Mouse (Mus musculus): Measurements from ENCODE around the gene Vdac1.

The Vdac1 gene

DNA sequence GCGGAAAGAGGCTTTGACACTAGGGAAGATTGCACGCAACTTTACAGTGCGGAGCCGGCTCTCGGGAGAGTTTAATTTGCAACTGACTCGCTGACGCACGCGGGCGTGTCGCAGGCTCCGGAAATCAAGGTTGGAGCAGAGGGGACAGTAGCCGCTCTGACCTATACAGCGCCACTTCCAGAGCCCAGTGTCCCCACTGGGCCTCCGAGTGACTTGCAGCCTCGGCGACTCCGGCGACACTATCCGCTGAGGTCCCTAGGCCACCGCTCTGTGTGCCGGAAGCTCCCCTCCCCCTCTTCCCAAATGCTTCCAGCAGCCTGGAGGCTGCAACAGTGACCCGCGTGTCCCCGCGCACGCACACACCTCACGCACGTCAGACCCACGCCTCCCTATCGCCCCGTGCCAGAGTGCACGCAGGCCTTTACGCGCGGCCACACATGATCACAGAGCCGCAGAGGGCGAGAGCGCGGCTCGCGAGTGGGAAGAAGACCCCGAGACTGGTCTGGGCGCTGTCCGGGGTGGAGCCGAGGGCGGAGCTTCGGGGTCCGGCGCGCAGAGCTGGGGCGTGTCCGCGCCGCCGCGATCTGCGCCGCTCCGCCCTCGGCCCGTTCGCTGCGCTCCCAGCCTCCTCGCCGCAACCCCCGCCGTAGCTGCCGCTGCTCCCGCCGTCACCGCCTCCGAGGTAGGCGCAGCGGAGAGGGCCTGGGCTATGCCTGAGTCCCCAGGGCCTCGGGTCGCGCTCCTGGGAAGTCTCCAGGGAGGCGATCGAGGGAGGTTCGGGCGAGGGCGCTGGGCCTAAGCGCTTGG, at the start of gene Vdac1:
Vdac1 (plus strand) TSS at position 390 of the 807 bp plus-strand sequence.
- DNase-seq (ENCODE audit: extremely low spot score, low read depth, low spot score), result no peak

DNA sequence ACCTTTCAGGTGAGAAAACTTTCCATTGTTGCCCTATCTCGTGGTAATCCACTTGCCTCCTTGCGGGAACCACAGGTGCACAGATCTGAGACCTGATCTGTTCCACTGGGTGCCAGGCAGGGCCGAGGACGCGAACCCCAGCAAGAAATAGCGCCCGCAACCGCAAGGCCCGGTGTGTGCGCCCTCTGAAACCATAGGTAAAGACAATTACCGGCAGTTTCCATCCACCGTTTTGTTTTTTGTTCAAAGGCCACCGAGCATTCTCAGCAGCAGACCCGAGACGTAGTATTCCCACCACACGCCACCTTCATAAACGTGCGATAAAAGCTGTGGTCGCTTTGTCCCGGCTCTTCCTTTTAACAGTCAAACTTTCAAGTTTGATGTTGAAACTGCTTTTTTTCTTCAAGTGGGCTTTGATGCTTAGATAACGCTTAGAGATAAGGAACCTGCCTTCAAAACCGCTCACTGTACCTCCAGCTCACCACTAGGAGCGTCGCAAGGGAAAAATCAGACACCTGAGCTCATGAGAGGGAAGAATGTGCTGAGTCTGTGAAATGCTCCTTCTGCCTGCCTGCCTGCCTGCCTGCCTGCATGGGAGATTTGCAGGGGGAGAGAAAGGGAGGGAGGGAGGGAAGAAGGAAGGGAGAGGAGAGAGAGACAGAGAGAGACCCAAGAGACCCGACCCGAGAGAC, 46.4 kb upstream of the Vdac1 start:
- no peak for DNase-seq (ENCODE audit: extremely low spot score, low read depth, low spot score)

DNA sequence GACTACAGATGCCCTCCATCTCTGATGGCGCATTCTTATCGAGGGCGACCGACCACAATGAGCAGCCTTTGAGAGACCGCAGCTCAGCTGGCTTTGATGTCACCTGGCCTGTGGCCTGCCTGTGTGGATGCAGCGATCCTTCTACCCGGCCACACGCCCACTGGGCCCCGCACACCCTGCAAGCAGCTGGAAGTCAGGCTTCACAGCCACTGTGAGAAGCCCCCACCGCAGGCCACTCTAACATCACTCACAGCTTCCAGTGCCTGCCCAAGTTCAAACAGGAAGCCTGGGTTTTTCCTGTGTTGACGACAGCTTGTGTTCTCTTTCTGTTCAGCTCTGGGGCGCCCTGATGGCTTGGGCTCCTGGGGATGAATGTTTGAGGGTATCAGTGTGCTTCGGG, 42.2 kb upstream of the Vdac1 start:
- no peak for DNase-seq (ENCODE audit: extremely low spot score, low read depth, low spot score)

DNA sequence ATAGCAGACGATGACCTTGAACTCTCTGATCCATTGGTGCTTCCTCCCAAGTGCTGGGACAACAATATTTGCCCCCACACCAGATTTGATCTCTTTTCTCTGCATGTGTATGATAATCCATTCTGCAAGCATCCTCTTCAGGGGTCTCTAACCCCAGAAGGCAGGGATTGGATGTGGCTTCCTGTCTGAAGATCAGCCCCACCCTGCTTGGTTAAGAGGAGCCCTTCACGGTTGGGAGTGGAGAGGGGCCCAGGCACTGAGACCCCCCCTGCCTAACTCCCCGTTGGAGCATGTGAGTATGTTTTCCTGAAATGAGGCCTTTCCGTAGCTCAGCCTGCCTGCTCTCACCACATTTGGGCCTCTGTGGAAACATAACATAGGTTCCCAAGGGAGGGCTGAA, 41.0 kb upstream of the Vdac1 start:
- DNase-seq (ENCODE audit: extremely low spot score, low read depth, low spot score), result no peak

DNA sequence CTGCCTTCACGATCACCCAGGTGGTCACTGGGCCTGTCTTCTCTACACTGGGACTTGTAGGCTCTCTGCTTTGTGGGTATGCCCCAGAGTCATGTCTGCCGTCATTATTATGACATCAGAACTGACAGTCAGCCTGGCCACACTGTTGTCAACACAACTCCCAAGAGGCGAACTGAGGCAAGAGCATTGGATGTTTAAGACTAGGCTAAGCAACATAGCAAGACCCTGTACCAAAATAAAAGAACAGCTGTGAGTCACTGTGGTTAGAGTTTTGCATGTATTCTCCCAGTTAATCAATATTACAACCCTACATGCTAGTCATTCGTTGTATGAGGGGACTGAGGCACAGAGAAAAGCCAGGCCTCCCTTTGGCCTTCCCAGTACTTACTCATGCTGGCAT, 40.1 kb upstream of the Vdac1 start:
- no peak for DNase-seq (ENCODE audit: extremely low spot score, low read depth, low spot score)

DNA sequence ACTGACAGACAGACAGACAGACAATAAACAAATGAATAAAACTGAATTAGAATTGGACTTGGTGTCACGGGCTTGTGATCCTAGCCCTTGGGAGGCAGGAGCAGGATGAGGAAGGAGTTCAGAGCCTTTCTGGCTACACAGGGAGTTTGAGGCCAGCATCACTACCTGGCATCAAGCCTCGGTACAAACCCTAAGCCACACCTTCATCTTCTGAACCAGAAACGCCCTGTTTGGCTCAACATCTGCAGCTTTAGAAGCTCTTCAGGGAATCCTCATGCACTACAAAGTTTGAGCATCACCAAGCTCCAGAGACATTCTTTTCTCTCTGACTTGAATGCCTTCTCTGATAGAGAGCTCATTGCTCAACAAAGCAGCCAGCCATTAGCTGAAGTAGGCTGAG, 39.1 kb upstream of the Vdac1 start:
- no peak for DNase-seq (ENCODE audit: extremely low spot score, low read depth, low spot score)

DNA sequence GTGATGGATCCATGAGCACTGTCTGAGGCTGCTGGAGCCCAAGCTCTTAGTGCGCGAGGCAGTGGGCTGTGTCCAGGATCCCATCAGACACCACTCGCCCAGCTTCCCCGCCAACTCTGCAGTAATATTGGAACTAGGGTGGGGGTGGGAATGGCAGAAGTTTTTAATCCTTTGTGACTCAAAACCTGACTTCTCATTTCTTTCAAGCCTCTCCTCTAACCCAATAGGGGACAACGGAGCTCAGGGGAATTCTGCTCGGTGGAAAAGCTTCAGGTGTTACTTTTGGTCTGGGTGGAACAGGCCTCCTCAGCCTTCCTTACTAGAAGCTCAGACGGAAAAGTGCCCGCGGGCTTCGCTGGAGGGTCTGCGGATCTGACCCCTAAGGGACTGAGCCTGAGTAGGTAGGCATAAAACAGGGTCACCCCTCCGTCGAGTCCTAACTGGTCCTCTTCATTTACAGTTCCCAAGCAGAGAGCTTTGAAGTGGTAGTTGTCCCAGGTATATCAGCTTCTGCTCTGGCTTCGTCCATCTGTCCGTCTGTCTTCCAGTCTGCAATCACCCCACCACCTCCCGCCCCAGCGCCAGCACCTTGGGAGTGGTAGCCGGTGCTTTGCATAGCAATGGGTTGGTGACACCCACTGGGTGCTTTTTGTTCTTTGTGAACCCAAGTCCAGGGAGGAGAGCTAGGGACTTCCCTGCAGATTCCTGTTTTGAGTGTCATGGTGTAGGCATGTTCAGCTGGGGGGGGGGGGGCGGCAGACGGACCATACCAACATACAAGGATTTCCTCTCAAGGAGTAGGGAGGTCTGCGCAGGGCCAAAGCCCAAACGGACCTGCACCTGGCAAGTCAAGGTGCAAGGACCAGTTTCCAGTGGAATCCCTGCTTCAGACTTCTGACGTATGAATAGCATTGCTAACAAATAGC, 36.0 kb upstream of the Vdac1 start:
- no peak for DNase-seq (ENCODE audit: extremely low spot score, low read depth, low spot score)

DNA sequence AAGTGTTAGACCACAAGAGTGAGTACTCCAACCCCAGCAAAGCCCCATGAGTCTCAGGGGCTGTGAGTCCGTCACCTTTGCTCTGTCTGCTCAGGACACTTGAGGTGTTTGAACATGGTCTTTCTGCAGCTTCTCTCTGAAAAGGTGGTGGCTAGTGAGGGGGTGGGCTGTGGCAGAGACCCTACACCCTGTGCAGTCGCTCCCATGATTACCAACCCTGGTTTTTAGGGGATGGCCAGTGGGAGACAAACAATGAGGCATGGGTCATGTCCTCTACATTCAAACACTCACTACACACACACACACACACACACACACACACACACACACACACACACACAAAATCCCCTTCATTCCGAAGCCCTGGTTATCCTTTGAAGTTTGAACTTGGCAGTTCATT, 33.3 kb upstream of the Vdac1 start:
- DNase-seq (ENCODE audit: extremely low spot score, low read depth, low spot score), result no peak

DNA sequence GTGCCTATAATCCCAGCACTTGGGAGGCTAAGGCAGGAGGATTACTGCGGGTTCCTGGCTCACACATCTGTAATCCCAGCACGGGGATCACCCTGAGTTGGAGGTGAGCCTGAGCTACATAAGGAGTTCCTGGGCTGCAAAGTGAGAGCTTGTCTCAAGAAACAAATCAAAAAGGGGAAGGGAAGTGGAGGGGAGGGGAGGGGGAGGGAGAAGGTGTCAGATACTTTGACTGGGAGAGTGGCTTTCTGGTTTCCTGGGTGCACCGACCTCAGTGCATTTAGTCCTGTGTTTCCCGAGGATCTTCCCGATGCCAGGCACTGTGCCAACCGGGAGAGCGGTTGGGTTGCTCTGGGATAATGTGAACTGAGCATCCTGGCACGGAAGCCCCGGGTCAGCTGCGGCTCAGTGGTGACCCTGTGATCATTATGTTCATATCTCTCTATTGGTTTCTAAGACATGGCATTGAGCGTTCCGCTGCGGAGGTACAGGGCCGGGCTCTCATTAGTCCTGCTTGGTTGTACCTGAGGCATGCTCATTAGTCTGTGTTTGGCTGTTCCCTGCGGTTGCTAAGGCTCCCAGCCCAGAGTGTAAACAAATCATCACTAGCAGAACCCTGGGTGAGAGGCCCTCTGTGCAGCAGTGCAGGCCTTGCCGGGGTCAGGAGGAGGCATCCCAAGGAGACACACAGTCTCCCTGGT, 28.1 kb upstream of the Vdac1 start:
- no peak for DNase-seq (ENCODE audit: extremely low spot score, low read depth, low spot score)

DNA sequence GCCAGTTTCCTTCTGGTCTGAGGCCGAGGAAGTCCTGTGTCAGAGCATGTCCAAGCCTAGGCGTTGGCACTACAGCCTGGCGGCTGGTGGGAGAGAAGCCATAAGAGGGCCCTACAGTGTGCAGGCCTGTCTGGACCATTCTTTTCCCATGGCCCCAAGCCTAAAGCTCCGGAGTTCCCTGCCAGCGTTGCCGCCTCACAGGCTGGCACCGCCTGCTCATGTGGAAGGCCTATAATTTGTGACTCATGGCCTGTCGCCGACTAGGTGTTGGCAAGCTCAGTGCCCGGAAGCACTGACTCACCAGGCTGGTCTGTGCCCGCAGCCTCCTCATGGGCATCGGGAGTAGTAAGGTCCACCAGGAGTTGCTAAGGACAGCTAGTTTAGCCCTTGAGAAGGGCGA, 27.0 kb upstream of the Vdac1 start:
- no peak for DNase-seq (ENCODE audit: extremely low spot score, low read depth, low spot score)

DNA sequence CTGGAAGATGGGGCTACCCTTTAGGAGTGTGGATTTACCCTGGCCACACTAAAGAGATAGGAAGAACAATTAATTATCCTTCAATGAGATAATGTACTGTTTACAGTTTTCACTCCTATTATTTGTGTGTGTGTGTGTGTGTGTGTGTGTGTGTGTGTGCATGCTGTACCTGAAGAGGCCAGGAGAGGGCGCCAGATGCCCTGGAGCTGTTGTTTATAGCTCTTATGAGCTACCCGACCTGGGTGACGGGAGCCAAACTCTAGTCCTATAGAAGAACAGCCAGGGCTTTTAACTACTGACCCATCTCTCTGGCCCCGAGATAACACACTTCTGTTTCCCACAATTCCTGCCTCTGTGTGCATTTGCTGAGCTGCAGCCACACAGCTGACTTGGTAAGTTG, 25.4 kb upstream of the Vdac1 start:
- DNase-seq (ENCODE audit: extremely low spot score, low read depth, low spot score), result no peak

DNA sequence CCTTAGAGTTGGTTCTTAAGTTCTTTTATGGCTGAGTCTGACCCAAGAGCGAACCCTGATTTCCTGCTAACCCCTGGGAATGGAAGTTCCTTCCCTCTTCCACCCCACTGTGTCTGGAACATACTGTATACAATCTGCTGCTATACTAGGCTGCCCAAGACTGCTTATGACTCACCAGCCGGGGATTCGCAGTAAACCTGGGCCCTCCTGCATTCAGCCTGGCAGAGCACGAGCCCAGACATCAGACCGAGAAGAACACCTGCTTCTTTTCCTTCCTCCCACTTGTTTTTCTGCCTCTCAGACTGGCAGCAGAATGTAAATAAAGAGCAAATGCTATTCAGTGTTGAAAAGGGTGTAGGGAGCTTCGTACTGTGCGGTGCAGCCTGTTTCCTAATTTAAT, 24.7 kb upstream of the Vdac1 start:
- DNase-seq (ENCODE audit: extremely low spot score, low read depth, low spot score), result no peak

DNA sequence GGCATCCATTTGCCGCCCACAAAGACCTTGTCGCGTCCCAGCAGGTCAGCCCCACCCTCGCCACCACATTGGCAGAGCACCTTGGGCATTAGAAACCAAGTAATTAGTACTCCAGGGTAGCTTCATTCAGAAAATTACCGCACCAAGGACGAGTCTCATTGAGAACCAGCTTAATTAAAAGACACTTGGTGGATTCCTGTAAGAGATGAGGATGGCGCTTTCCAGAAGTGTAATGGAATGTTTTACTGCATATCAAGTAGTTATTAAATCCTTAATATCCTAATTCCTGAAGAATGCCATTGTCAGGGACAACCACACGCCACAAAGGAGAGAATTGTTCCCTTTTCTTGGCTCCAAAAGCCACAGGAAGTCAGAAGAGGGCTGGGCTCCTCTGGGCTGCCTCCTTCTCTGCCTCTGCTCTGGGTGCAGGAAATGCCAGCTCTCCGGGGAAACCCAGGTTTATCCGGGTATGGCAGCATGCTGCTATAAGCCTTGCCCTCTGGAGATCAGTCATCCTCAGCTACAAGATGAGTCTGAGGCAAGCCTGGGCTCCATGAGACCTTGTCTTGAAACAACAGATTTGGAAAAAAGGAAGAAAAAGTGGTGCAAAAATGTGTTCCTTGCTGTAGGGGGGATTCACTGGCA, 22.9 kb upstream of the Vdac1 start:
- no peak for DNase-seq (ENCODE audit: extremely low spot score, low read depth, low spot score)

DNA sequence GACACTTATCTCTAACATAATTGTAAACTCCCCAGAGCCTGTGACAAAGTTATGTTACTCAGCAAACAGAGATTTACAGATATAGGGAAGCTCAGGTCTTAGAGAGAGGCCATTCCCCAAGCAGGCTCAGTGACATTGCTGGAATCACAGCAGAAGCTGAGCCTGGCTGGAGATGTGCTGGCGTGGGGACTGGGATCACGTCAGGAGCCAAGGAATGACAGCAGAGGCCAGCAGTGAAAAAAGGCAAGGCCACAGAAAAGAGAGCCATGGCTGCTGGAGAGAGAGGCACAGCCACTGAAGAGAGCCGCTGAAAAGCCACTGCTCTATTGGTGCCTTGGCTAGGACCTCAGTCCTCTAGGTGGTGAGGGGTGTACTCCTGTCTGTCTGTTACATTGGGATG, 22.3 kb upstream of the Vdac1 start:
- no peak for DNase-seq (ENCODE audit: extremely low spot score, low read depth, low spot score)

DNA sequence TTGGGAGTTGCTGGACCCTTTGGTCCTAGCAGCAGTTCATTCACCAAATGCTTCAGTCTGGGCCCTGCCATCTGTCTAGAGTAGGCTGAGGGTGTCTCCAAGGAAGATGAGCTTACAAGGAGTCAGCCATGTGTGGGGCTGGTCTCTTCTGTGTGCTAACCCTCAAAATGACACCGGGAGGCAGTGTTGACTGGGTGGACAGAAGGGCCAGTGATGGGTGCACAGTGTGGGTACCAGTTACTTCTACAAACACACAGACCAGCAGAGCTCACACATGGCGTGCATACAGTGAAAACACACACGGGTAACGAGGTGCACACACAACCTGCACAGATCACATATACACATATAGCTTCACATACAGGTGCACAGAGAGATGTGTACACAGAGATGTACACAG, 21.6 kb upstream of the Vdac1 start:
- no peak for DNase-seq (ENCODE audit: extremely low spot score, low read depth, low spot score)

DNA sequence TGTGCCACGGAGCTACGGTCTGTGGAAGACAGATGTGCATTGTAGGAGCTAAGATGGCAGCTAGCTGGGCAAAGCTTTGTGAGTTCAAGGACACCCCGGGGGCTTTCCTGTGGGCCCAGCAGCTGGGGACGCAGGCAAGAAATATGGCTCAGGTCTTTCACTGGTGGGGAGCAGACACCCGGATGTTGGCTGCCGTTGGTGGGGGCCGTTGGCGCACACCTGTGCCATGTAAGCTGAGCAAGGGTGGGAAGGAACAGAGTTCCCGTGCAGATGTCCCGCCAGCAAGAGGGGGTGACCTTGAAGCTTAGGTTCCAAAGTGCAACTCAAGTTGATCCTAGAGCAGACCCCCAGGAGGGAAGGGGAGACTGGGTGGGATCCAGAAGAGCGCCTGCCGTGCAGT, 21.1 kb upstream of the Vdac1 start:
- no peak for DNase-seq (ENCODE audit: extremely low spot score, low read depth, low spot score)

DNA sequence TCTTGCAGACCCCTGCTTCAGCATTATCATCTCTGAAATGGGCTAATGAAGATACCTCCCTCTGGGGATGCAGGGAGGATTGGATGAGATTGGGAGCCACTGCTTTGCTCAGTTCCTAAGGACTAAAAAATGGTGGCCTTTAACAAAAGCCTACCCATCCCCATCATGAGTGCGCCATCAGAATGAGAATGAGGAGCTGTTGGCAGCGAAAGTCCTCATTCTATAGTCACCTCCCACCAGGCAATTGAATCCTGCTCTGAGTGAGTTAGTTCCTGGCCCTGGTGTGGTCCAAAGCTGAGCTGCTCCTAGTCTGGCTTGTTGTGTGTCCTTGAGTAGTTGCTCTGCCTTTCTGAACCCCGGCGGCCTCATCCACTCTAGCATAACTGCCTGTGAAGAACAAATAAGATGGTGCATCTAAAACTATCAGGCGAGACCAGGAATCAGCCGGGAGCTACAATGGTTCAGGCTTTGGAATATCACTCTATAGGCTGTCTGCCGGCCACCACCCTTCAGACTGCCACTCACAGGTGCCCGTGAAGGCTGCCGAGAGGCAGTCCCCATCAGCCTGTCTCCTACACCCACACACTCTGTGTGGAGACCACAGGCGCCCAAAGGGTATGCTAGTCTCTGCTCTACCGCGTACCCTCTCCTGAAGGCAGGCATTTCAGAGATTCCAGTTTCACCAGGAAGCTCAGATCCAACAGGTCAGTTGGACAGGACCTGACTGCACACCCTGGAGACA, 20.4 kb upstream of the Vdac1 start:
- no peak for DNase-seq (ENCODE audit: extremely low spot score, low read depth, low spot score)

DNA sequence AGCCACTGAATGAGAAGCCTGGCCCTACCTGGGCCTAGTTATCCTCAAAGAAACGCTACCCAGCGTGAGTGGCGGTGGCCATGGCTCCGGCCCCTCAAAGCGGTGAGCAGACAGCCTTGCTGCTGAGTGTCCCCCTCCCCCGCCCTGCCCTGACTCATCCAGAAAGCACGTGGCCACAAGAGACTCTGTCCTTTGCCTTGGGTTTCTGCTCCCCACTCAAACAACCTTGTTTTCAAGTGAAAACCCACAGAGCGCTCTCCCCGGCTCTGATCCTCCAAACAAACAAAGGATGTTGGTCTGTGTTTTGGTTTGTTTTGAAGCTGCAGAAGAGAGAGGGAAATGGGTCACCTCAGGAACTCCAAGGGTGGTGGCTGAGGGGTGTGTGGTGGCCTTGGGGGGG, 19.7 kb upstream of the Vdac1 start:
- DNase-seq (ENCODE audit: extremely low spot score, low read depth, low spot score), result no peak

DNA sequence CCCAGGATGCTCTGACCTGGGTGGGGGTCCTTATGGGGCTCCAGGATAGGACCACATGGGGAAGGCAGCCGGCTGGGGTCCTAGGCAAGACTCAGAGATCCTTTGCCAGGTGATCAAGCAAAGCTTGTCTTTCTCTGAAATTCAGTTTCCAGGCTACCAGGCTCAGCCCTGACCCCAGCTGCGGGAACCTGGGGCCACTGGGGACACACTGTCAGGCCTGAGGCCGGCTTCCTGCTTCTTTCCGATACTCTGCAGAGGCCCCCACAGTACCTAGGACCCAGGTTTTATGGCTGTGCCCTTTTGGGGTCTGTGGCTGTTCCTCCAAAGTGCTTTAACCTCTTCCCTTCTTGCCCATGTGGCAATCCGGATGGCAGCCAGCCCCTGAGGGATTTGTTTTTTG, 19.2 kb upstream of the Vdac1 start:
- DNase-seq (ENCODE audit: extremely low spot score, low read depth, low spot score), result no peak

DNA sequence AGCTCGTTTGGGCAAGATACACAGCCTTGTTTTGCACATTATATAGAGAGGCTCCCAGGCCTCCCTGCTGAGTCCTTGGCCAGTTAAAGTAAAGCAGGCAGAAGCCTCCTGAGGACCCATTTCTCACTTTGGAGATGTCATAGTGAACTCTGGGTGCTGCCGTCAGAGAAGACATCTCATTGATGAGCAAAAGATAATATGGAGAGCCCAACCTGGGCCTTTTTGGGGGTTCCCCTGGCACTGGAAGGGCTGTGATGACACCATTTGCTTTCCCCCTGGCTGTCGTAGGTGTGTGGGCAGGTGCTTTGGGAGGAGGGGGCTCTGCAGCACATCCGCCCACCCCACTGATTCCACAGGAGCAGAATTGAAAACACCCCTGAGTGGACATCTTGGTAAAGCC, 18.4 kb upstream of the Vdac1 start:
- no peak for DNase-seq (ENCODE audit: extremely low spot score, low read depth, low spot score)
